Mouse (Mus musculus) testis, postnatal 14 days (tissue): Measurements from ENCODE around the gene Invs.

Experiments
- DNase-seq: peaks from one replicate; pipeline ENCODE4 v3.0.0; 2021; ENCODE audit warnings: low spot score

Invs gene

DNA sequence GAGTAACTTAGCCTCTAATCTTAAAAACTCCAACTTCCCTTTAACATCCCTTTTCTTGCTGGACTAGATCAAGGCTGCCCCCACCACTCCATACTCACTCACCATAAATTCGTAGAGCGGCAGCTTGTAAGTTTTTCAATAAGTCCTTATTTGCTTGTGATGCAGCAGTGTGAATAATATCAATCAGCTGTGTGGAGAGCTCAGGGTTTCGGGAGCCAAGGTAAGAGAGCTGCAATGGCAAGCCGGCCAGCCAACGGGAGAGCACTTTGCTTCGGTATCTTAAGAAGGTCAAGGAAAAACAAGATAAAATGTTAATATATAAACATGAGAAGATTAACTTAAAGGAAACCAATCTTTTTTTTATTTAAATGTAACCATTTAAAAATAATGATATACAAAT lies 178.9 kb downstream of the Invs start:
- DNase-seq, result no peak

DNA sequence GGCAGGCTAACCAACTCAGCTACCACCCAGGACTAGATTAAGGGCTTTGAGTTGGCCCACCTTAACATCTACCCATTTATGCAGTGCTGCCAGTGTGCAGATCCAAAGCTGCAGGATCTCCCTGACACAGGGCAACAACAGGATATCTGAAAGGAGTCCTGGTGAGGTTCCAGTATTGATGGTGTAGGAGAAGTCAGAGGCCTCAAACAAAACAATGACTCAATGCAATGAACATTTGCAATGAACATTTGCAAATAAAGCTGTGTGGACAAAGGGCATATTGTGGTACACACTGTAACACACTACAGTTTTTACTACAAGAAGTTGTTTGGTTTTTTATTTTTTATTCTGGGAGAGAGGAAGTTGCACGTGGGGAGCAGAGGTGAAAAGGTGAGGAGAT lies 181.5 kb downstream of the Invs start:
- DNase-seq, result no peak

DNA sequence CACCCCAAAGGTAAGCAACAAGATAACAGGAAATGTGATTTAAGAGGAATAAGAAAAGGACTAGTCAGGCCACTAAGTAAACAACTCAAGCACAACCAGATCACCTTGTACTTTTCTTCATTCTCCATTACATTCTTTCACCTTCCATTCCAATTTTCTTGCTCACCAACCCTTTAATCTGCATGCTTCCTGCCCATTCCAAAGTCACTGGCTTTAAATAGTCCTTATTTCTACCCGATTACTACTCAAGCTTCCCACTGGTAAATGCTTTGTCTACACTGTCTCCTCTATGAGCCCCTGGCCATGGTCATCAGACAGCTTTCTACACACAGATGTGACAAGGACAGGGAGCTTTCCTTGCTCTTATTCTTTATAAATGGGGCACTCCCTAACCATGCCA lies 191.4 kb downstream of the Invs start:
- no peak for DNase-seq

DNA sequence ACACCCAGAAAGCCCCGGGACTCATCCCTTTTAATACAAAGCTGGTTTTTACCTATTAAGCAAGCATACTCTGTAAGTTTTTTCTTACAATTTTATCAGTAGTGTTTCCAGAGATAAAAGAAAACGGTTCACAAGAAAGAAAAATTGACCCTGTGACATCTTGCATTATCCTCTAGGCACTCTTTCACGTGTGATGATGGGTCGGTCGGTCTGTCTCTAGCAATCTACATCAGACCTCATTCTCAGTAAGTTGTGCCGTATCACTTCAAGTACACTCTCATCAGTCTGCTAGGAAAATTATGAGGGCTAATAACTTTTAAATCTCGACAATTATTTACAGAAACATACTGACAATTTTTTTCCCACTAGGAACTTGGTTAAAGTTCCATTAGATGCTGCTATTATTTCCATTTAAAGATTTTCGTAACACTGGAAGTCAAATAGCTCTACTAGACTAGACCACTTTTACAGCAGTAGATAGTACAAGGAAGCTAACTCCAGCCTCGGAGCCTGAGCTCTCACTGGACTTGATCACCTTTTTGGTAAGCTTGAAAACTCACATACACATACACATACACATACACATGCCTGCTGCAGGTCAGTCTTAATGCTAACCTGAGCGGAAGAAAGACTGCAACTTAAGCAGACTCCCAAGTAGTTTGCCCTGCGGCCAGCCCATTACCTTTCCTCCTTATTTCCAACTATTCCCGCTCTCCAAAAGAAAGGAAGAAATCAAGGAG lies 192.7 kb downstream of the Invs start:
- peak; percentile 8 for DNase-seq

DNA sequence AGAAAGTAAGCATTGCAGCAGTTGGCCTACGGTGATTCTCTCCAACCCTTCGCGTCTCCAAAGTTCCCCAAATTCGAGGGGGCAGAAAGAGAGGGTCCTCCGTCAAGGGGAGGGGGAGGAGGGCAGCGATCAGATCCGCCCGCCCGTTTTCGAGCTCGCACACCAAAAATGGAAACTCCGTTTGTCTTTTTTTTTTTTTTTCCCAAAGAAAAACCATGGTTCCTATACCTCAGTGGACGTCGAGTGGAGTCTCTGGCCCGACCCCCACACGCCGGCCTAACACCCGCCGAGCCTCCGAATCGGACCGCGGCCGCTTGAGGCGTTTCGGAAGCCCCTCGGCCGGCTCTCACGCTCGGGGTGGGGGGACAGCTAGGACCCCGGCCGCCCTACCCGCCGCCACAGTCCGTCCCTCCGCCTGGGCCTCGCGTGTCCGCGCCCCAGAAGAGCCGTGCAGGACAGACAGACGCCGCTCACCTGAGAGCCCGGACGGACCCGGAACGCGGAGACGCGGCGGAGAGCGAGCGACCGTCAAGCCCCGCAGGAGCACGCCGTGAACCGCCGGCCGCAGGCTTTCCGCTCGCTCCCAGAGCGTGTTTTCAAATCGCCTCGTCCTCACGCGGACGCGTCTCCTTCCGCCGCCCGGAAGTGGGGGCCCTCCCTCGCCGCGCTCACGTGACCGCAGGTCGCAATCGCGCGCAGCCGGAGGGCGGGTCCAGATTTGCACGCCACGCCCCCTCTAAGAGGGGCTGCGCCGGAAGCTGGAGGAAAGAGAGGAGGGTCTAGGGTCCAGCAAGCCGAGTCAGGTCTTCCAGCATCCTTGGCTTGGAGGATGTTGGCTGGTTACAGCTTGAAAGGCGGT lies 193.5 kb downstream of the Invs start, which contains the start of gene Tex10:
TSS of gene Tex10 (minus strand) at position 668 of the 859 bp plus-strand sequence.
- DNase-seq, result peak; percentile 94

DNA sequence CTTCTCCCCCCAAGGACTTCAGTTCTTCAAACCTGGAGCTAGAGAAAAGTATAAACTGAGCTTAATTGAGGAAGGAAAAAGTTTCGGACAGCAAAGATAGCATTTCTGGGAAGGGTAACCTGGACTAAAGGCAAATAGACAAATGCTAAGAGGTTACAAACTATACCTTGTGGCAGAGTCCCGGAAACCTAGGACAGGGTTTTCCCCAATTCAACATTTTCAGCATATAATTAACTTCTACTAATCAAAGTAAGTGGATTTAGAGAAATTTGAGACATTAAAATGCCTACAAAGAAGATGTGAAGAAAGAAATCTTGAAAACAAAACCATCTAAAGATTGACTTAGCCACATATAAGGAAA lies 194.1 kb downstream of the Invs start:
- DNase-seq, result no peak

DNA sequence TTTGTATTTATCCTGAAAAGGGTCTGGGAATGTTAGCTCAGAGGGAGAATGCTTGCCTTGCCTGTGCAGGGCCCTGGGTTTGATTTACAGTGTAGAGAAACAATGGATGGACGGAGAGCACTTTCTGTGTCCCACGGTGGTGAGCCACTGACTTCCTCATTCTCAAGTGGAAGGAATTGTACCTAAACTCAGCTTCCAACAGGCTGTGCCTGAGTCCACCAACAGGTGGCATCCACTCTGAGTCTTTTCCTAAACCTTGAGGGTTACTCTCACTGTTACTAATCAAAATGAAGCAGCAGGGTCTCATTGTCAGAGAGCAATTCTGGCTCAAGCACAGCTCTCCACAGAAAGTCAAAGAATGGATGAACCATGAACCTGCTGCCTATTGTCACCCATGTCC lies 201.7 kb downstream of the Invs start:
- DNase-seq, result no peak
